Mouse (Mus musculus) CD4-positive naive resting alpha-beta T cell, adult 57 days (primary cell): ENCODE results near the gene Hist1h4d. TPM values are rescaled to one million over a fixed set of nuclear protein-coding genes. Genes with fewer than 3 reads are reported as not detected.

Experiments used
- total RNA-seq: library from RNA; stranded (reverse); gene quantifications from one replicate; pipeline ENCODE4 v1.2.4, GENCODE M21; 2023

The Hist1h4d gene
- 124 TPM for total RNA-seq

GRCm38 (mm10) chr13:23581408-23582218, at the start of gene Hist1h4d:
Gene Hist1h4d, plus strand, starts transcription at chr13:23581598.

GRCm38 (mm10) chr13:23533560-23534367, 47.6 kb upstream of the Hist1h4d start, which contains the start of gene Hist1h2af:
Gene Hist1h2af, plus strand, starts transcription at chr13:23533906.

GRCm38 (mm10) chr13:23535137-23536075, 46.0 kb upstream of the Hist1h4d start, which contains the start of gene Hist1h3g:
Gene Hist1h3g, plus strand, starts transcription at chr13:23535422.

DNA sequence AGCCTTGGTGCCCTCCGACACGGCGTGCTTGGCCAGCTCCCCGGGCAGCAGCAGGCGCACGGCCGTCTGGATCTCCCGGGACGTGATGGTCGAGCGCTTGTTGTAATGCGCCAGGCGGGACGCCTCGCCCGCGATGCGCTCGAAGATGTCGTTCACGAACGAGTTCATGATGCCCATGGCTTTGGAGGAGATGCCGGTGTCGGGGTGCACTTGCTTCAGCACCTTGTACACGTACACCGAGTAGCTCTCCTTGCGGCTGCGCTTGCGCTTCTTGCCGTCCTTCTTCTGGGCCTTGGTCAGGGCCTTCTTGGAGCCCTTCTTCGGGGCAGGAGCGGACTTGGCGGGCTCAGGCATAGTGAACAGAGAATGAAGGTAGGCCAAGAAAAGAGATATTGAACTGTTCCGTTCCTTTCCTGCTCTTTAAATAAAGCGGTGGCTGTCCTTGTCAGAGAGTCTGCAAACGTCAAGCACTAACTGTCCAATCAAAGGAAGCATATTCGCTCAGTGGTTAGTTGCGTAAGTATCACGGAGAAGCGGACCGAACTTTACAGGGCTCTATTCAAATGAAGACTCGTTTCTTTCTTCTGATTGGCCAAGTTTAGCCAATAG, 38.3 kb upstream of the Hist1h4d start, which contains the start of gene Hist1h2bh:
Gene Hist1h2bh, minus strand, starts transcription at position 394 of the 609 bp plus-strand sequence.

DNA sequence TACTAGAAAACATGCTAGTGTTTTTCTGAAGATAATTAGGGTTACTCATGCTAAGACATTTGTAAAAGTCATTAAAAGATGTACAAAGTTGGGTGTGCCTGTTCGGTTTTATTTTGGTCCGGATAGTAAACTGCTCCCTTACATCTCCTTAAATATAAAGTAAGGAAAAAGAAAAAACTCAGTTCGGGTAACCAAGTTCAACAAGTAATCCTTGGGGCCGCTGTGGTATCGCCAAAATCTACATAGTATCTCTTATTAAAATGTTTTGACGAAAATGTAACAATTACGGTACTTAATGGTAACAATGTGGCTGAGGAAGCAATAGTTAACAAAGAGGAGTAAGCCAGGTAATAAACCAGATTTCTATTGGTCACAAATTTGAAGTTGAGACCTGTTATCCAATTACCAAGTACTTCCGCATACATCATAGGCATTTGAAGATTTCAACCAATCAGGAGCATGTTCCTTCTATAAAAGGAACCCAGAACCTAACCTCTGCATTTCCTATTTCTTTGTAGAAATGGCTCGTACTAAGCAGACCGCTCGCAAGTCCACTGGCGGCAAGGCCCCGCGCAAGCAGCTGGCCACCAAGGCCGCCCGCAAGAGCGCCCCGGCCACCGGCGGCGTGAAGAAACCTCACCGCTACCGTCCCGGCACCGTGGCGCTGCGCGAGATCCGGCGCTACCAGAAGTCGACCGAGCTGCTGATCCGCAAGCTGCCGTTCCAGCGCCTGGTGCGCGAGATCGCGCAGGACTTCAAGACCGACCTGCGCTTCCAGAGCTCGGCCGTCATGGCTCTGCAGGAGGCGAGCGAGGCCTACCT, 37.2 kb upstream of the Hist1h4d start, which contains the start of gene Hist1h3f:
Gene Hist1h3f, plus strand, starts transcription at position 88 of the 822 bp plus-strand sequence.

GRCm38 (mm10) chr13:23551146-23551834, 30.1 kb upstream of the Hist1h4d start, which contains the start of gene Hist1h4f:
Gene Hist1h4f, minus strand, starts transcription at chr13:23551648.

GRCm38 (mm10) chr13:23552962-23553361, 28.4 kb upstream of the Hist1h4d start, which contains the start of gene Hist1h1d:
Gene Hist1h1d, plus strand, starts transcription at chr13:23553262.

DNA sequence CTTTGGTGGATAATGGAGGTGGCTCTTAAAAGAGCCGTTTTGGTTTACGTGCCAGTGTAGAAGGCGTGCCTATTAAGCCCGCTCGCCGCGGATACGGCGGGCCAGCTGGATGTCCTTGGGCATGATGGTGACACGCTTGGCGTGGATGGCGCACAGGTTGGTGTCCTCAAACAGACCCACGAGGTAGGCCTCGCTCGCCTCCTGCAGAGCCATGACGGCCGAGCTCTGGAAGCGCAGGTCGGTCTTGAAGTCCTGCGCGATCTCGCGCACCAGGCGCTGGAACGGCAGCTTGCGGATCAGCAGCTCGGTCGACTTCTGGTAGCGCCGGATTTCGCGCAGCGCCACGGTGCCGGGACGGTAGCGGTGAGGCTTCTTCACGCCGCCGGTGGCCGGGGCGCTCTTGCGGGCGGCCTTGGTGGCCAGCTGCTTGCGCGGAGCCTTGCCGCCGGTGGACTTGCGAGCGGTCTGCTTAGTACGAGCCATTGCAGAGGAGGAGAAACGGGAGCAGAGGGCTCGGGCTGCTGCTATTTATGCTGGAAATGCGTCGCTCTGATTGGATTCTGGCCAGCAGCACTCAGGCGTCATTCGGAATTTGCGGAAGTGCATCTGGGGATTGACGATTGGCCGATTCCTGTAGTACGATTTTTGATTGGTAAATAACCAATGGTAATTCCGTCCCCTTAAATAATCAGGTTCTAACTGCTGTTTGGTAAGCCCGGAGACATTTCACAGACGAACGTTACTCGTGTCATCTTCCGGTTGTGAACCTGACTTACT, 19.3 kb upstream of the Hist1h4d start, which contains the start of gene Hist1h3e:
Gene Hist1h3e, minus strand, starts transcription at position 487 of the 777 bp plus-strand sequence.

GRCm38 (mm10) chr13:23571022-23571503, 10.3 kb upstream of the Hist1h4d start, which contains the start of the genes Hist1h2ae and Hist1h2bg:
Gene Hist1h2ae, minus strand, starts transcription at chr13:23571220.
Gene Hist1h2bg, plus strand, starts transcription at chr13:23571396.

GRCm38 (mm10) chr13:23573898-23574524, 7.4 kb upstream of the Hist1h4d start, which contains the start of the genes Hist1h2bf and Hist1h2ad:
Gene Hist1h2bf, minus strand, starts transcription at chr13:23574196.
Gene Hist1h2ad, plus strand, starts transcription at chr13:23574381.

GRCm38 (mm10) chr13:23575271-23575851, 6.0 kb upstream of the Hist1h4d start, which contains the start of gene Hist1h3d:
Gene Hist1h3d, plus strand, starts transcription at chr13:23575763.

DNA sequence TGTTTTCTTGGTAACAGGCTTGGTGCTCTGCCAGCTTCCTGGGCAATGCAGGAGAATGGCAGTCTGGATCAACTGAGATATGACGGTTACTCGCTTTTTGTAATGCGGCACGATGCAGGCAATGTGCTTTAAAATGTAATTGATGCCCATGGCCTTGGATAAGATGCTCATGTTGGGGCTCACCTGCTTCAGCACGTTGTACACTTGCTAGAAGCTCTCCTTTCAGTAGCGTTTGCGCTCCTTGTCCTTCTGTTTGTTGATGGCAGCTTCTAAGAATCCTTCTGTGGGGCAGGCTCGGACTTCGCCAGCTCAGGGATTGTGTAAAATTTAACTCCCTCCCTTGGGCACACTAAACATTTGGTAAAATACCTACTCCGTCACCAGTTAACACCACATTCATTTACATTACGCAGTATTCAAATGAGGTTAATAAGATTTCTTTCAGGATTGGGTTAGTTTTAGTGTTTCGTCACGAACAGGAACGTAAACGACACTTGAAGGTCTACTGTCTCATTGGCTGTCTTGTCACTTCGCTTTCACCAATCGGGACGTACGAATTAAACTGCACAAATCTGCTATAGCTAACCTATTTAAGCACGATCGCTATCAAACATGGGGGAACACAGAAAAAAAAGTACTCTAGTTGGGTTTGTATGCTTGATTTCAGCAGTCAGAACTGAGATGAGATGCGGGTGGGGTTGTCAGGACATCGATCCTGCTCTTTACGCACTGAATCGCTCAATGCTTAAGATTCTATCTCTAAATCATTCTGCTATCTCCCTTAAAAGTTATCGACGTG, 39.5 kb downstream of the Hist1h4d start, which contains the start of gene Hist1h2be:
Gene Hist1h2be, minus strand, starts transcription at position 392 of the 799 bp plus-strand sequence.

DNA sequence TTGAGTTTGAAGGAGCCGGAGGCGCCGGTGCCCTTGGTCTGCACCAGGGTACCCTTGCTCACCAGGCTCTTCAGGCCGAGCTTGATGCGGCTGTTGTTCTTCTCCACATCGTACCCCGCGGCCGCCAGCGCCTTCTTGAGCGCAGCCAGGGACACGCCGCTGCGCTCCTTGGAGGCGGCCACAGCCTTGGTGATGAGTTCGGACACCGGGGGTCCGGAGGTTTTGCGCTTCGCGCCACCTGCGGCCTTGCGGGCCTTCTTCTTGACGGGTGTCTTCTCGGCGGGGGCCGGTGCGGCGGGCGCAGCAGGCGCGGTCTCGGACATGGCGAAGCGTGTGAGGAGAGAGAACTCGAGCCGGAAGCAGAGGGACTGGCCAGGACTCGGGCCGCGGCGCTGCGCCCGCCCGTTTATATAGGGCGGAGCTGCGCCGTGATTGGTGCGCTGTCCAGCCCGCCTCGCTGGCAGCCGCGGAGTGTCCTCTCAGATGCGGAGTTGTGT, 40.8 kb downstream of the Hist1h4d start, which contains the start of gene Hist1h1e:
Gene Hist1h1e, minus strand, starts transcription at position 384 of the 497 bp plus-strand sequence.

